Mouse (Mus musculus) bone marrow macrophage, adult 2 months (primary cell): ENCODE results near the gene Arf6. TPM values are rescaled to one million over a fixed set of nuclear protein-coding genes. Genes with fewer than 3 reads are reported as not detected.
A peak's percentile ranks its signal among the peaks of the same experiment; 100 is the strongest.

ENCODE experiments used
- H3K27ac ChIP-seq: 2 replicates; pipeline ENCODE4 v1.5.1; 2012; ENCODE audit warnings: low read depth, low read length; ENCODE audit not compliant: insufficient read depth
- H3K4me1 ChIP-seq: 2 replicates; pipeline ENCODE4 v1.6.1; 2012; ENCODE audit warnings: low read length; ENCODE audit not compliant: control insufficient read depth, insufficient read depth
- H3K4me3 ChIP-seq: 2 replicates; pipeline ENCODE4 v1.5.1; 2012; ENCODE audit warnings: mild to moderate bottlenecking, low read length, moderate library complexity; ENCODE audit not compliant: insufficient read depth
- CTCF ChIP-seq: IDR thresholded peaks from 2 replicates; pipeline ENCODE4 v1.5.1; 2012; ENCODE audit warnings: low read depth, mild to moderate bottlenecking, low read length, moderate library complexity
- POLR2A ChIP-seq: IDR thresholded peaks from 2 replicates; pipeline ENCODE4 v1.6.1; 2012; ENCODE audit warnings: mild to moderate bottlenecking, low read depth, low read length, borderline replicate concordance
- polyA plus RNA-seq: library from polyadenylated mRNA; stranded (reverse); fragments of >200 nt; gene quantifications from 2 replicates; pipeline ENCODE4 v1.2.4, GENCODE M21; 2012; ENCODE audit not compliant: missing spikeins, insufficient read depth, insufficient read length

The Arf6 gene
- polyA plus RNA-seq, 1 experiment: 162 TPM

- TF ChIP-seq POLR2A: no peak
- no peak for TF ChIP-seq CTCF
- Histone ChIP-seq H3K4me1 (peaks cover 16% of the 10 kb centered on the region), H3K27ac (no peak overlapping the region), H3K4me3 (no peak overlapping the region)
Observed at GRCm38 (mm10) chr12:69388321-69388869, 16.4 kb downstream of the Arf6 start.

GRCm38 (mm10) chr12:69389273-69389938 is 17.5 kb downstream of the Arf6 start:
- H3K27ac ChIP-seq: no peak overlapping the region
- H3K4me3 ChIP-seq: no peak overlapping the region
- TF ChIP-seq POLR2A (no peak), CTCF (no peak)
- H3K4me1 ChIP-seq: peaks cover 16% of the 10 kb centered on the region

- Histone ChIP-seq H3K27ac (no peak overlapping the region), H3K4me1 (peaks cover 11% of the 10 kb centered on the region), H3K4me3 (no peak overlapping the region)
- TF ChIP-seq POLR2A (no peak), CTCF (no peak)
Observed at GRCm38 (mm10) chr12:69390000-69390698, 18.2 kb downstream of the Arf6 start.

GRCm38 (mm10) chr12:69393076-69393475 is 21.1 kb downstream of the Arf6 start:
- peaks cover 3% of the 10 kb centered on the region; the same call in 1 of the 2 replicates for H3K4me1 ChIP-seq
- H3K27ac ChIP-seq: no peak overlapping the region
- no peak for TF ChIP-seq POLR2A
- no peak for TF ChIP-seq CTCF
- no peak overlapping the region for H3K4me3 ChIP-seq

- TF ChIP-seq CTCF (no peak), POLR2A (no peak)
- Histone ChIP-seq H3K4me1 (no peaks in the 10 kb centered on the region), H3K4me3 (no peak overlapping the region), H3K27ac (no peak overlapping the region)
Observed at GRCm38 (mm10) chr12:69394456-69394855, 22.5 kb downstream of the Arf6 start.

- H3K4me3 ChIP-seq: no peak overlapping the region
- H3K27ac ChIP-seq: peak overlapping the region; percentile 70
- peaks cover 18% of the 10 kb centered on the region for H3K4me1 ChIP-seq
- TF ChIP-seq CTCF: no peak
- TF ChIP-seq POLR2A: no peak
Observed at GRCm38 (mm10) chr12:69400367-69400766, 28.4 kb downstream of the Arf6 start.

- H3K4me1 ChIP-seq: peaks cover 18% of the 10 kb centered on the region
- TF ChIP-seq CTCF: no peak
- TF ChIP-seq POLR2A: no peak
- H3K4me3 ChIP-seq: no peak overlapping the region
- peak overlapping the region; percentile 70 for H3K27ac ChIP-seq
Observed at GRCm38 (mm10) chr12:69400871-69401286, 28.9 kb downstream of the Arf6 start.

- TF ChIP-seq CTCF (no peak), POLR2A (no peak)
- no peak overlapping the region for H3K27ac ChIP-seq
- peaks cover 18% of the 10 kb centered on the region for H3K4me1 ChIP-seq
- no peak overlapping the region for H3K4me3 ChIP-seq
Observed at GRCm38 (mm10) chr12:69402100-69402499, 30.1 kb downstream of the Arf6 start.

GRCm38 (mm10) chr12:69402594-69403167 is 30.7 kb downstream of the Arf6 start:
- peaks cover 18% of the 10 kb centered on the region for H3K4me1 ChIP-seq
- no peak overlapping the region for H3K4me3 ChIP-seq
- no peak for TF ChIP-seq POLR2A
- no peak for TF ChIP-seq CTCF
- no peak overlapping the region for H3K27ac ChIP-seq

- Histone ChIP-seq H3K27ac (no peak overlapping the region), H3K4me3 (no peak overlapping the region), H3K4me1 (peaks cover 8% of the 10 kb centered on the region)
- no peak for TF ChIP-seq CTCF
- no peak for TF ChIP-seq POLR2A
Observed at GRCm38 (mm10) chr12:69410767-69411166, 38.8 kb downstream of the Arf6 start.
